Mouse (Mus musculus) spleen, postnatal 14 days (tissue): ENCODE measurements around the gene Polh.
A peak's percentile ranks its signal among the peaks of the same experiment; 100 is the strongest.

Source experiments
- DNase-seq, 2 experiments: peaks; one replicate each; pipeline ENCODE4 v3.0.0; 2021 to 2022; ENCODE audit warnings: low spot score in 2 of 2

The Polh gene

GRCm38 (mm10) chr17:46202421-46203071 lies at the start of gene Polh, which contains the start of gene Xpo5:
TSS of gene Polh (minus strand) at chr17:46202645.
TSS of gene Xpo5 (plus strand) at chr17:46202782.
- DNase-seq = peak; percentile 90 to 91

GRCm38 (mm10) chr17:46251174-46251573 lies 48.7 kb upstream of the Polh start:
- no peak for DNase-seq

GRCm38 (mm10) chr17:46248189-46248522 lies 45.7 kb upstream of the Polh start:
- DNase-seq = no peak

GRCm38 (mm10) chr17:46247512-46248188 lies 45.2 kb upstream of the Polh start, which contains the start of the genes Polr1c and Yipf3:
TSS of gene Polr1c (minus strand) at chr17:46248054.
TSS of gene Yipf3 (plus strand) at chr17:46248080.
- peak; percentile 88 to 93 for DNase-seq

- no peak for DNase-seq
These were observed 42.1 kb upstream of the Polh start for GRCm38 (mm10) chr17:46244579-46244978.

GRCm38 (mm10) chr17:46243624-46244023 lies 41.2 kb upstream of the Polh start:
- DNase-seq = no peak

- no peak for DNase-seq
These were observed 40.5 kb upstream of the Polh start for GRCm38 (mm10) chr17:46242993-46243392.

- DNase-seq = no peak
These were observed 39.8 kb upstream of the Polh start for GRCm38 (mm10) chr17:46242274-46242673.

GRCm38 (mm10) chr17:46241471-46241870 lies 39.0 kb upstream of the Polh start:
- no peak for DNase-seq

- no peak for DNase-seq
These were observed 37.2 kb upstream of the Polh start for GRCm38 (mm10) chr17:46239516-46240114.

- no peak for DNase-seq
These were observed 35.0 kb upstream of the Polh start for GRCm38 (mm10) chr17:46237480-46237879.

GRCm38 (mm10) chr17:46237079-46237478 lies 34.6 kb upstream of the Polh start:
- no peak for DNase-seq

- no peak for DNase-seq
These were observed 33.6 kb upstream of the Polh start for GRCm38 (mm10) chr17:46236067-46236466.

- DNase-seq = no peak
These were observed 25.1 kb upstream of the Polh start for GRCm38 (mm10) chr17:46227576-46227975.

- DNase-seq = no peak
These were observed 19.2 kb upstream of the Polh start for GRCm38 (mm10) chr17:46221601-46222000.

- DNase-seq = no peak
These were observed 8.1 kb upstream of the Polh start for GRCm38 (mm10) chr17:46210550-46210949.

GRCm38 (mm10) chr17:46206676-46207075 lies 4.2 kb upstream of the Polh start:
- DNase-seq = no peak

- no peak for DNase-seq
These were observed 633 bp upstream of the Polh start for GRCm38 (mm10) chr17:46203078-46203477.

GRCm38 (mm10) chr17:46201151-46201550 lies 1.3 kb downstream of the Polh start:
- no peak for DNase-seq

GRCm38 (mm10) chr17:46188829-46189228 lies 13.6 kb downstream of the Polh start:
- DNase-seq = no peak

GRCm38 (mm10) chr17:46182273-46182672 lies 20.2 kb downstream of the Polh start:
- no peak for DNase-seq

- DNase-seq = no peak
These were observed 31.9 kb downstream of the Polh start for GRCm38 (mm10) chr17:46170538-46170937.

- DNase-seq = no peak
These were observed 33.7 kb downstream of the Polh start for GRCm38 (mm10) chr17:46168768-46169167.
